Mouse (Mus musculus) thymus, postnatal 36 days (tissue): ENCODE data around the gene Fgfr2.

Experiments used
- DNase-seq, 2 experiments: peaks; one replicate each; pipeline ENCODE4 v3.0.0; 2022; ENCODE audit warnings: mixed read lengths in 2 of 2

Gene Fgfr2

DNA sequence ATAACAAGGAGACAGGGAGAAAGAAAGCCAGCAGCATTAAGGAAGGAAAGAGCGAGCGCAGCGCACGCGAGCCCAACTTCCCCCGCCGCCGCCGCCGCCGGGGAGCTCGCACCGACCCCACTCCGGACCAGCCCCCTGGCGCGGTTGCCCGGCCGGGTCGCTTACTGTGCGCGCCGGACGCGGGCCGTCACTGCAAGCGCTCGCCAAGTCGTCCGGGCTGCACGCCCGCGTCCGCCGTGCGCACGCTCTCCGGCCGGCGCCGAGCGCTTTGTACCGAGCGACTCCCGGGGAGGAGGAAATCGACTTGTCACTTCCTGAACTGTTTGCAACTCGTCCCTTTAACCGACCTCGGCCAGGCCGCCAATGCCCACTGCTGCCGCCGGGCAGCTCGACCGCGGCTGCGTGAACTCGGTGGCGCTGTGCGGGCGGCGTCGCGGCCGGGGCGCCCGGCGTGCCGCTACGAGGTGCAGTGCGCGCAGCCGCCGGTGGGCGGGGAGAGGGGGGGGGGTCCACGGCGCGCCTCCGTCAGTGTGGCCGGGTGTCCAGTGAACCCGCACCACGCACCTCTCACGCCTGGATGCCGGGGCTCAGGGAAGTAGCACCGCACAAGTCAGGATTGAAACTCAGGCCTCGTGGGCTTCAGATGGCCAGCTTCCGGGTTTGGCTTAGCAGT, 309.6 kb downstream of the Fgfr2 start, which contains the start of gene Fam53b:
Gene Fam53b, minus strand, starts transcription at position 471 of the 673 bp plus-strand sequence.
- DNase-seq = peak; percentile 69 to 75

GRCm38 (mm10) chr7:132812619-132813415, 310.3 kb downstream of the Fgfr2 start:
- DNase-seq = peak in 1 of 2 experiments; percentile 73

DNA sequence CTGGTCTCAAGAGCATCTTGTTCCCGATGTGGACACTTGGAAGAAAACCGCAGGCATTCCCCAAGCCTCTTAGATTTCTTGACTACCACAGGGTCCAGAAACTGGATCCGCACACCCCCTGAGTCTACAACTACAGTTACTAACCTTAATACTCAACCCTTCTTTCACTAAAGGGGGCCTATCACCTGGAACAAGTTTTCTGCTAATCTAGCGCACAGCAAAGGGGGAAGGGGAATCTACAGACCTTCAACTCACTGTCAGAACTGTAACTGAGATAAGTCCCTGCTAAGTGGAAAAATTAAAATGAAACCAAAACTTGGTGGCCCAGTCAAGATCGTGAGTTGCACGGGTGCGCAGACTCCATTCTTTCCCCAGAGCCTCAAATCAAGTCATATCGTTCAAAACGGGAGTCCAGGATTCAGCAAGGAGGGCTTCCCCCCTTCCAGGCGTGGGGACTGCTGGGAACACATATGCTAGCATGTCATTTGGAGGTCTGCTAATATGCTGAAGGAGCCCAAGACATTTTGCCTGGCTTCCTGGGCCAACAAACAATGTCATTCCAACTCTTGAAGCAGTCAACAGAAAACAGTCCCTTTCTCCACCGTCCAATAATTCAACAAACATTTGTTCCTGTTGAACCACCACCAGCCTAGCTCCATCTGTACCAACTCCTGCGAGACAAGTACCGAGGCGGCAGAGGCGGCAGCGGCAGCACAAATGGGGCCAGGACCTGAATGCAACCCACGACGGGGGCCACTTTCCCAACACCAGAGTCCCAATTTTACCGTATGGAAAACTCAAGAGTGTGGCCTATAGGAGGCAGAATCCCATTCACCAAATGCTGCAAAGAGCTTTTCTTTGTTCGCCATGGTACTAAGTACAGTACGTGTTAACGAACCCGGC, 311.2 kb downstream of the Fgfr2 start:
- DNase-seq = peak; percentile 49 to 51

DNA sequence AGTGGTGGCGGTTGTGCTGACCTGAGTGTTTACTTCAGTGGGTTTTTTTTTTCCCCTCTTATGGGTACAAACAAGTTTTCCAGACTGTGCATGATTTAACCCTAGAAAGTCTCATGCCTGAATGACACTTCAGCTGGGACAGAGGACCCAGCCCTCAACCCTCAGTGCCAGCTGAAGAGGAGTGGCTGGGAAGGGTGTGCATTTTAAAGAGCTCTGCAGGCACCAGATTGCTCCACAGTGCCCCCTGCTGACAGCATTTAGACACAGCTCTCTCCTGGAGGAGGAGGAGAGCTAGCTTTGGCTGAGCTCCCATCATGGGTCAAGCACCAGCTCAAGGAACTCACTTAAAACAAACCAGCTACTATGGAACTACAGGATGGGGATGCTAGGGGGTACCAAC, 312.3 kb downstream of the Fgfr2 start:
- DNase-seq = peak; percentile 90 to 91

GRCm38 (mm10) chr7:132810368-132810767, 312.8 kb downstream of the Fgfr2 start:
- DNase-seq = peak; percentile 24 to 40

GRCm38 (mm10) chr7:132809721-132810120, 313.4 kb downstream of the Fgfr2 start:
- DNase-seq = no peak

- DNase-seq = peak; percentile 43 to 59
Observed at GRCm38 (mm10) chr7:132808841-132809682, 314.1 kb downstream of the Fgfr2 start.

- no peak for DNase-seq
Observed at GRCm38 (mm10) chr7:132808051-132808796, 314.9 kb downstream of the Fgfr2 start.

- DNase-seq = no peak
Observed at GRCm38 (mm10) chr7:132806926-132807857, 316.0 kb downstream of the Fgfr2 start.

DNA sequence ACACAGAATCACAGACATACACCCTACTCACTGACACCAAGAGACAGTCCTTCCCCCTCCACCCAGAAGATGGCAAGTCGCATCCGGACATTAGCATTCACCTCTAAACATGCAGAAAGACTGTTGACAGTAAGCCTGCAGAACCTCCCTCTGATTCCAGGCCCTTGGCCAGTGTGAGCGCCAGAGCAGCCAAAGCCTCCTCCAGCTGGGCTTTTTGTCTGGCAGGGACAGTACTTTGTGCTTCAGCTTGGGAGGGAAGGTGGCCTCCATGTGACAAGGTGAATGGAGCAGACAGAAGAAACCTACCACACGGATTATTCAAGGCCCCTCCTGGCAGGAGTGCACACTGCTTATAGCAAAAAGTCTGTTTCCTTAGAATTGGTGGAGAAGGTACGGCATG, 316.9 kb downstream of the Fgfr2 start:
- DNase-seq = no peak

- no peak for DNase-seq
Observed at GRCm38 (mm10) chr7:132804951-132805350, 318.2 kb downstream of the Fgfr2 start.

DNA sequence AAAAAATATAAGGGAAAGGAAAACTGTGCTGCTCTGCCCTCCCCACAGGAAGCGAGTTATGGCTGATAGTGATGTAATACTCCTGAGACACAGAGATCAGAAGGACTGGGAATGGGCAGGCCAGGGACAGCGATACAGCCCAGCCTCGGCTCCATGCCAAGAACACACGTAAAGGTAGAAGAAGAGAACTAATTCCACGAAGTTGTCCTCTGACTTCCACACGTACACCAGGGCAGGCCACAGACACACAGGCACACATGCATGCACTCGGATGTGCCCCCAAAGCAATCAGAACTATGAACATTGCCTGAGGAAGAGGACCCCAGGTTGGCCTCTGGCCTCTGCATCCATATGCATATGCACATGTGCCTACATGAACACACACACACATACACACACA, 318.7 kb downstream of the Fgfr2 start:
- no peak for DNase-seq

DNA sequence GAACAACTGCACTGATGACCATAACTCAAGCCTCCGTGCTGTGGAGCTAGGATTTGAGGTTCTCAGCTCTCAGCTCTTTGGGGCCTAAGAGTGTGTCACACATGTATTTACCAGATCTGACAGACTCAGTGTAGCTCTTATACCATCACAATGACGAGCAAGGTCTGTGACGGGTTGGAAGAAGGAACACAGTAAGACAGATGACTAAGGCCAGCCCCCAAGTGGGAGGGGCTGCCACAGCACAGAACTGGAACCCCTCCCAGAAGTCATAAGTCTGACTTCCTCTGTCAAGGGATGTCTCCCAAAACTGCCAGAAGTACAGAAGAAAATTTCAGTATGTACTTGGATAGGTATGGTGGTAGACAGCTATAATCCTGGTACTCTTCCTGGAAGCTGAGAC, 319.2 kb downstream of the Fgfr2 start:
- DNase-seq = peak in 1 of 2 experiments; percentile 39

- DNase-seq = no peak
Observed at GRCm38 (mm10) chr7:132803336-132803735, 319.8 kb downstream of the Fgfr2 start.

DNA sequence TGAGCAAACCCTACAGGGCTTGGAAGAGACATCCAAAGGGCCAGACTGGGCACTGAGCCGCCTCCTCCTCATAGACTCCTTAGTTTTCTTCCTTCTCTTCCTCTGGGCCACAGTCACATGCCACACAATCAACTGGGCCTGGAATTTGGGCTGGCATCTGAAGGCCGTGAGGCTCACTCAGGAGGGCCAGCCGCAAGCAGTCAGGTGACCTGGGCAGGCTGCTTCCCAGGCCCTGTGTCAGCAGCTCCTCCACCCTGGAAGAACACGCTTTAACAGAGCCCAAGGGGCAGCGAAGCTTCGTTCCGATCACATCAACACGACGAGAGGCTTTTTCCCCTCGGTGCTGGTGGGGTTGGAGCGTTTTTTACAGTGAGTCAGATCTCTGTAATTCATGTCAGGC, 320.5 kb downstream of the Fgfr2 start:
- DNase-seq = no peak

GRCm38 (mm10) chr7:132802066-132802465, 321.1 kb downstream of the Fgfr2 start:
- peak in 1 of 2 experiments; percentile 6 for DNase-seq

DNA sequence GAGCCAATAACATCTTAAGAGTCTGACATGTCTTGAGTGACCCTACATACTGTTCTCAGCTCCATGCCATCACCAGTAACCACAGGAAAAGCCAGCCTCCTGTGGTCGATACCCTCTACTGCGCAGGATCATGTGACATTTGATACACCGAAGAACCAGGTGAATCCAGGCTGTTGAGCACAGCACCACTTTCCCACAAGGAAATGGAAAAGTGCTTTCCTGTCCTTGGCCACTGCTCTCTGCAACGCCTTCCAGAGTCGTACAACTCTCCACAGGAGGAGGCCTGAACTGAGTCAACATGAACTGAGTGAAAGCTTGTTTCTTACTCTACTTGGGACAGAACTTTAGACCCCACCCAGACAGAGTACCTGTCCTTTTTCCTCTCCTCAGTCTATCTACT, 321.6 kb downstream of the Fgfr2 start:
- DNase-seq = no peak

DNA sequence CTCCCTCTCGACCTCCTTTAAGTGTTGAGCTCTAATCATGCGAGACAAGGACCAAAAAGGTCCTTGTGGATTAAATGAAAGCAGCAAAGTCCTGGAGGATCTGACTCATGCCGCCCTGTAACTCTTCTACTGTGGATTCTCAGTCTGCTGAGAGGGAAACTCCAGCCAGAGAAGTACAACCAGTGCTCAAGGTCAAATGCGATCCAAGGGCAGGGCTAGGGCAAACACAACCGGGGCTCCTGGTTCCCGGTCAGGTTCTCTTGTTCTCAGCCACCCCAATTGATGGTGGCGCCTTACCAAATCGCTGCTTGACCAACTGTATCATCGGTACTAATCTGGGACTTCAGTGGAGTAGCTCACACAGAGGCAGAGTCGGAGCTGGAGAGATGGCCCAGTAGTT, 322.3 kb downstream of the Fgfr2 start:
- no peak for DNase-seq

GRCm38 (mm10) chr7:132799119-132800016, 323.8 kb downstream of the Fgfr2 start:
- DNase-seq = no peak
